Mouse (Mus musculus) retina, adult 2 months (tissue): ENCODE data around the gene Duox1.

Experiments used
- DNase-seq: peaks from one replicate; pipeline ENCODE4 v3.0.0-alpha.2; 2012; ENCODE audit warnings: low read depth, low spot score

The Duox1 gene

GRCm38 (mm10) chr2:122354191-122354929, 38.9 kb downstream of the Duox1 start:
- no peak for DNase-seq

DNA sequence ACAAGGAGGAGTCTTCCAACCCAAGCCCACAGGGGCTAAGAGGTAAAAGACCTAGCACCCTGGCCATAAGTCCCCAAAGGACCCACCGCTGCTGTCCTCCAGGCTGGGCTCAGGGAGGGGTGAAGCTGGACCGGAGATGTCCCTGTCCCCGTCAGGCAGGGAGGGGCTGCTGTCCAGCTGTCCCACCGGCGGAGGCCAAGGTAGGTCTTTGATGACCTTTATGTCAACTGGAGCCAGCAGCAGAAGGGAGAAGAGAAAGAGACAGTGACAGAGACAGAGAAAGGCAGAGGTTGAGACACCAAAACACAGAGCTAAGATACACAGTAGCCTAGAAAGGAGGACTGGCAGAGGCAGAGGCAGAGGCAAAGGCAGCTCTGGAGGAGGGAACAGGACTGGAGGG, 39.9 kb downstream of the Duox1 start:
- DNase-seq: no peak

DNA sequence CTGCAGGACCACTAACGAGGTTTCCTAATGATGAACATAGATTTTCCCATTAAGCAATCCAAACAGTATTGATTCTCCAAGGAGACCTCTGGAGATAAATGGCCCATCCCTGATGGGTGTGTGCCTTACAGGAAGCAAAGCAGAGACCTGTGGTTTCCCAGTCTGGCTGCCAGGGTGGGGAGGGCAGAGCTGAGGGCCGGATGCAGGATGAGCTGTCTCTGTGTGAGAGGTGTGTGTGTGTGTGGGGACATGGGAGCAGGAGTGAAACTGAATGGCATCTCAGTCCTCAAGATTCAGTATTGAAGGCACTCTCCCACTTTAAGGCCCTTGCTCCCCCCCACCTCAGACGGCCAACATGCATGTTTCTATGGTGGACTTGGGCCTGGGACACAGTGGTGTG, 40.7 kb downstream of the Duox1 start:
- DNase-seq: no peak

DNA sequence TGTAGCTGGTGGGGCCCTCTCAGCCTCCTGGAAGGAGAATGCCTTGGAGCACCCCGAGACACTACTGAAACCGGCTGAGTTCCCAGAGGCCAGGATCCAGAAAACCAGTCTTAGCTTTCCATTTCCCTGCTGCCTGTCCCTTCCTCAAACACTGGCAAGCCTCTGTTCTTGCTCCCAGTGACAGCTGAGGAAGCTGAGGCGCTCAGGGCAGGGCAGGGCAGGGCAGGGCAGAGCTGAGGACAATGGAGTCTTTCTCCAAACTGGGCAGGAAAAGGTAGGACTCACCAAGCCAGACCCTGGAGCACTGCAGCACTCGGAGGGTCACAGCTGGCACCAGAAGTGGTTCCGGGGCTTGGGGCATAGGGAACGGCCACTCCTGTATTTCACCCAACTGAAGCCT, 44.8 kb downstream of the Duox1 start:
- DNase-seq: no peak

- no peak for DNase-seq
Measured at GRCm38 (mm10) chr2:122361181-122361580, 45.7 kb downstream of the Duox1 start.

DNA sequence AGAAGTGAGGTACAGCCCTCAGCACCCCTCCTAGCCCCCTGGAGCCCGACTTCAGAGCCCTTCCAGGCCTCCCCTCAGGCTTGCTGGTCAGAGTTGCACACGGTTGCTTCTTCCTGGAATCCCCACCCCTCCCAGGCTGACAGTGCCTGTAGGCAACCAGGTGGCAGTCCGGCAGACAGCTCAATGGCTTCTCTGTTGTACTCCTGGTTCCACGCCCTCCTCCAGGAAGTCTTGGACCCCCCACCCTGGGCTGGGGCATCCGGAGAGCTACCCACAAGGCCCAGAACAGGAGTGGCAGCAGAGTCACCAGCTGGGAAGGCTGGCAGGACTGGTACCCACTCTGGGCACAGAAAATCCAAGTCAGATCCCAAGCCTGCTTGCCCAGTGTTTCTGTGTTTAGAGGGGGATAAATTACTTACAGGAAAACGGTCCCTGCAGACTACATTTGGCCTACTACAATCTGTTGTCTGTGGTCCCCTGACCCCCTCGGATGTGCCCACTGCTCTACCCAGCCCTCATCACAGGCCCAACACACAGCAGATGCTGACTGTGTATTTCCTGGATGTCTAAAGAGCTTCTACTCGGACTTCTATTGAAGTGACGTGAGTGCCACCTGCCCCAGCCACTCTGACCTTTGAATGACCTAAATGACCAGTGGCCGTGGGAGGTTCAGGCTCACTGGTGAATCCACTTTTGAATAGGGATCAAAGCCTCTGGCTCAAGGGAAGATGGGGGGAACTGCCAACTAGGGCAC, 46.6 kb downstream of the Duox1 start:
- DNase-seq: no peak

DNA sequence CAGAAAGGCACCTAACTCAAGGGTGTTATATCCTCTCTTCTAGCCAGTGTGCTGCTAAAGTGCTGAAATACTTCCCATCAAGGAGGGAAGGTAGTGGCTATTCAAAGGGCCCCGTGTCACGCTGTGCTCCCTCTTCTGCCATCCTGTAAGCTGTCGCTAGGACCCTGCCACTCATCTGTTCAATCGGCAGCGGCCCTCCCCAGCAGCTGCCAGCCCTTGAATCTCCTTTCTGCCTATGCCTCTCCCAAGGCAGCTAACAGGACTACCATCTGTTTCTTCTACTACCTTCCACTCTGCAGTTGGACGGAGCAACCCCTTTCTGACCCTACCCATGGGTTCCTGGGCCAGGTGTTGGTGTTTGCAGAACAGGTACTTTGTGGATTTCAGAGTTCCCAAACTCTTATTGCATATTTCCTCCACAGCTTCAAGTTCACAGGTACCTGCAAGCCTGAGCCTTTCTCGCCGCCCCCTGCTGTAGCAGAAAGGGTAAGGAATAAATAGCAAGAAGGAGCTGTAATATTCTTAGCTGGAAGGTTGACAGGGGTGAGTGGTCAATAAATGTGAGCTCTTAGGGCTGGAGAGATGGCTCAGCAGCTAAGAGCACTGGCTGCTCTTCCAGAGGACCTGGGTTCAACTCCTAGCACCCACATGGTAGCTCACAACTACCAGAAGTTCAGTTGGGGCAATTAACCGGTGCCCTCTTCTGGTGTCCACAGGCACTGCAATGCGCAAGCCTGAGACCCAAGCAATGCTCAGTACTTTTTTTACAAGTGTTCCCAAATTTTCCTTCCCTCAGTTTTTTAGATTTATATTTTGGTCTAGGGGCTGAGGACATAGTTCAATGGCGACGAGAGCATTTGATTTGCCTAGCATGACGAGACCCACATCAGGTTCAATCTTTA, 47.4 kb downstream of the Duox1 start:
- DNase-seq: no peak

- DNase-seq: no peak
Measured at GRCm38 (mm10) chr2:122364352-122364944, 49.0 kb downstream of the Duox1 start.

GRCm38 (mm10) chr2:122365244-122365866, 49.9 kb downstream of the Duox1 start:
- DNase-seq: no peak

DNA sequence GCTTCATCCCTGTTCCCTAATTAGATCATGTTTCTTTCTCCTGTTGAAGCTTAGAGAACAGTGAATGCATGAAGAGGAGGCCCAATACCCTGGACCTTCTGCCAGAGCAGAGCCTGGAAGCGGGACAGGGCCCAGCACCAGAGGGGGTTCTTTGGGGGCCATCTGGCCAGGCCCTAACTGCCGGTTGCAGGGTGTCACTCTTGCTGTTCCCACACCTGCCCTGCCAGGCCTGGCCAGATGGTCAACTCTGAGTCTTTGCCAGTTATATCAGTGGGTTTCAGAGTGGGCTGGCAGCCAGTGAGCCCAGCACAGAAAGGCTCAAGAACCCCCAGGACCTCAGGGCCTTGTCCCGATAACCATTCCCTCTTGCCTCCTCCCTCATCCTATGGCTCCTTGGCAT, 50.6 kb downstream of the Duox1 start:
- DNase-seq: no peak

GRCm38 (mm10) chr2:122366706-122367105, 51.2 kb downstream of the Duox1 start:
- no peak for DNase-seq

DNA sequence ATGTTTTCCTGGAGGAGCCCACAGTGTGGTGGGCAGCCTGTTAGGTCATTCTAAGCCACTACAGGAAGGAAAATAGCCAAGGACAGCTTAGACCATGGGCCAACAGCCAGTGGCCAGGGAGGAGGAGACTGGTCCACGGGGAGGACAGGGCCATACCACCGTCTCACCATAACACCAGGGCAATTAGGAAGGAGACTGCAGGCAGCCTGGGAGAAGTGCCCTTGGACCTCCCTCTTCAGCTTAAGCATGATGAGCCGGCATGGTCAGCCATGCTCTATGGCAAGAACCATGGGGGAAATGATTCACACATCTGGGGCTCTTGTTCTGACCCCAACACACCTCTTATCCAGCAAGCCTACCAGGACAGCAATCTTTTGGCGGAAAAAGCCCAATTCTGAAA, 51.7 kb downstream of the Duox1 start:
- no peak for DNase-seq

DNA sequence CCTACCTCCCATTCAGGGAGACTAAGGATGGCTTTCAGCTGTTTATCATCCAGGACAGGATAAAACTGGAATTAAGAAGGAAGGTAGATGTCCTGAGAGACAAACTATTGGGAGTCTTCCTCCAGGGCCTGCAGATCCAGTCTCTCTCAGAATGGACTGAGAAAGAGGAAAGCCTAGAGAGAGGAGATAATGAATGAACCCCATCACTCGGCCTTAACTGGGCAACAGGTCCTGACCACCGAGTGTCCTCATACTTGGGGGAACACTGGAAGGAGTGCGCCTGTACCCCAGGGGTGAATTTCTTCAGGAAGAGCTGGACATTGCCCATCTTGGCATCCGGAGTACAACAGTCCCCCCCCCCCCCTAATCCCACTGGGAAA, 52.2 kb downstream of the Duox1 start:
- DNase-seq: no peak

DNA sequence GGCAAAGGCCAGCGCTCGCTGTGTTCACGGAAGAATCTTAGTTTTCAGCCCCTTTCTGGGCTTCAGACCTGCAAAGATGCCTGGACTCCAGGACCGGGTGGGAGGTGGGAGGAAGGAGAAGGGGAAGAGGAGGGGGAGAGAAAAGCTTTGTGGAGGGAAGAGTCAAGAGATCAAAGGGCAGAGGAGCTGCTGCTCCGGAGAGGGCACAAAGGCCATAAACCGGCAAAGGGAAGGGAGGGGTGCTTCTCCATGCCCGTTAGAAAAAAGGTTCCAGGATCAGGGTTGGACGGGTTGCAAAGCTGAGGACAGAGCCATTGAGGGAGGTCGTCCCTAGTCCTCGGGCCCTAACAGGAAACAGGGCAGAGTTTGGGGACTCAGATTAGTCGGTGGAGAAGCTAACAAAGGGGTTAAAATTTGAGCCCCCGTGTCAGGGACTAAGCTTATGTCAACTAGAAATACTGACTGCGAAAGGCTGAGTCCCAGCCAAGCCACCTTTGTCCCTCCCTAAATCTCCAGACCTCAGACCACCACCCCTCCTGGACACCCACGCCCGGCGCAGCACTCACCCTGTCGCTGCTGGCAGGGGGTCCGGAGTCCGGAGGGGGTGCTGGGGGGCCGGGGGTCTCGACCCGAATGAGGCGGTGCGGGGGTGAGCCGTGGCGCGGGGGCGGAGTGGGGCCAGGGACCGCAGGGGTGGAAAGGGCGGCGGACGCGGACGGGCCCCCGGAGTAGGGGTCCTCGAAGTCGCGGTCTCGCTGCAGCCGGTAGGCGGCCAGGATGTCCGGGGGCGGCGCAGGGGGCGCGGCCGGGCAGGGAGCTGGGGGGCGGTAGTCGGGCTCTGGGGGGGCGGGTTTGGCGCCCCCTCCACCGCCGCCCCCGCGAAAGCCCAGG, 52.9 kb downstream of the Duox1 start:
- DNase-seq: no peak

DNA sequence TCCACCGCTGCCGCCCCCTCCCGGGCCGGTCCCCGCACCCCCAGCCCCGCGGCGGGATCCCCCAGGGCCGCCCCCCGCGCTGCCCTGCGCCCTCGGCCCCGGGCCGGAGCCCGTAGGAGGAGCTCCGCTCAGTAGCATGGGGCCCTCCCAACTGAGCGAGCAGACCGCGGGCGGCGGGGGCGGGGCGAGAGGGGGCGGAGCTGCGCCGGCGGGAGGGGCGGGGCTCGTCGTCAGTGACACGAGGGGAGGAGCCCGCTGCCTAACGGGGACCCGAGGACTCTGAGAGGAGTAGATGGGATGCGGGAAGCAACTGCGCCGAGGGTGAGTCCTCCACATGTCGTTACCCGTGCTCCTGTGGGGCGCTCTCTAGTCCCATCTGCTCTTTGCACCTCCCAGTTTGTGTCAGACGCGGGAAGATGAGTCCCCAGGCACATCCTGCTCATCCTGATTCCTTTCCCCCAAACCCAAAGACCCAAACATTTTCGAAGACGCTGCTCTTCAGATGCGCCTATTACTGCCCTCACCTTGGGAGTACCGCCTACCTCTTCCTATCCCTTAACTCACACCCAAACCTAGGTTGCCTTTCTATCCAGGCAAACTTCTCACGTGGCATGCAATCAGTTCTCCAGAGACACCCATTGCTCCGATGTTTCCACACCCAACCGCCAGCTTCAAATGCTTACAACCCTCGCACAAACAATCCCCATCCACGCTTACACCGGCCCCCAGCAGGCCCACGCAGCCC, 53.7 kb downstream of the Duox1 start, which contains the start of gene Shf:
Gene Shf, minus strand, starts transcription at position 168 of the 745 bp plus-strand sequence.
- peak; percentile 68 for DNase-seq

GRCm38 (mm10) chr2:122370101-122370750, 54.8 kb downstream of the Duox1 start:
- no peak for DNase-seq

DNA sequence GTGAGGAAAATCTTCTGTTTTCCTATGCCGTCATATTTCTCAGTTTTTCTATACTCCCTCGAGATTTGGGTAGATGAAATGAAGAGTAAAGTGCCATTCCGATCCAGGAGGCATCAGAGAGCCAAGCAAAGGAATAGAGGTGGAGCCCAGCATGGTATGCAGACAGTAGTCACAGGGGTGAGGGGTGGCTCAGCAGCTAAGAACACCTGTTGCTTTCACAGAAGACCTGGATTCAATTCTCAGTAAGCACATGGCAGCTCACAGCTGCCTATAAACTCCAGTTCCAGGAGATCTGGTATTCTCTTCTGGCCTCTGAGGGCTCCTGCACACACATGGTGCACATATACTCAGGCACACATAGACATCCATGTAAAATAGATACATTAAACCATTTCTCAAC, 56.6 kb downstream of the Duox1 start:
- DNase-seq: no peak

DNA sequence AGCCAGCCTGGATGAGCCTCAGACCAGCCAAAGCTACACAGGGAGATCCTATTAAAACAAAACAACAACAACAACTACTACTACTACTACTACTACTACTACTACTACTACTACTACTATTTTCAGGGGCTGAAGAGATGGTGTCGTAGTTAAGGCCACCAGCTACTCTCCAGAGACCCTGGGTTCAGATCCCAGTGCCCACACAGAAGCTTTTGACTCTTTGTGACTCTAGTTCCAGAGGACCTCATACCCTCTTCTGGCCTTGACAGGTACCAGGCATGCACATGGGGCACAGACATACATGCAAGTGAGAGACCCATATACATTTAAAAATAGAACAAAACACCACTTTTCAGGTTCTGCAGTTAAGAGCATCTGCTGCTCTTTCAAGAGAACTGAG, 57.1 kb downstream of the Duox1 start:
- no peak for DNase-seq

DNA sequence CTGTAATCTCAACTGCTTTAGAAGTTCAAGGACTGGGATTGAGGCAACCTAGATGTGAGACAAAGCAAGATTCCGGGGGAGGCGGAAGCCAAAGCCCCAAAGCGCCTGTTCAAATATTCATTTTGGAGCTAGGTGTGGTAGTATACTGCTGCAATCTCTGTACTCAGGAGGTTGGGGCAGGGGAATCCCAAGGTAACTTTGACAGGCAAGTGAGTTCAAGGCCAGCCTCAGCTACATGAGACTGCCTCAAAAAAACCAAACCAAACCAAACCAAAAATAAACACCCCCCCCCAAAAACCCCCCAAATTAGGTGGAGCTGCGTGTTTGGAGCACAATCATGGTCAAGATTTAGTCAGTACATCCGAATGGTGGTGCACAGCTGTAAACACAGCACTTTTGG, 58.5 kb downstream of the Duox1 start:
- no peak for DNase-seq
